Mouse (Mus musculus) G1E (cell line): ENCODE data around the gene Desi1.

ENCODE experiments used
- CTCF ChIP-seq: IDR thresholded peaks from 2 replicates; pipeline ENCODE4 v1.5.1; 2012; ENCODE audit warnings: low read depth, low read length, inconsistent platforms, mixed read lengths
- GATA1 ChIP-seq: IDR thresholded peaks from 2 replicates; pipeline ENCODE4 v1.6.1; 2012; ENCODE audit warnings: borderline replicate concordance, low read length, inconsistent platforms, mixed read lengths
- GATA2 ChIP-seq: IDR thresholded peaks from 2 replicates; pipeline ENCODE4 v1.6.1; 2012; ENCODE audit warnings: low read depth, low read length, inconsistent platforms, borderline replicate concordance
- POLR2AphosphoS5 ChIP-seq: IDR thresholded peaks from 2 replicates; pipeline ENCODE4 v1.6.1; 2012; ENCODE audit warnings: low read depth, low read length, inconsistent platforms; ENCODE audit not compliant: insufficient replicate concordance
- TAL1 ChIP-seq: conservative IDR thresholded peaks from 2 replicates; pipeline ENCODE4 v1.6.1; 2012; ENCODE audit warnings: low read depth, low read length, inconsistent platforms, mixed read lengths

DNA sequence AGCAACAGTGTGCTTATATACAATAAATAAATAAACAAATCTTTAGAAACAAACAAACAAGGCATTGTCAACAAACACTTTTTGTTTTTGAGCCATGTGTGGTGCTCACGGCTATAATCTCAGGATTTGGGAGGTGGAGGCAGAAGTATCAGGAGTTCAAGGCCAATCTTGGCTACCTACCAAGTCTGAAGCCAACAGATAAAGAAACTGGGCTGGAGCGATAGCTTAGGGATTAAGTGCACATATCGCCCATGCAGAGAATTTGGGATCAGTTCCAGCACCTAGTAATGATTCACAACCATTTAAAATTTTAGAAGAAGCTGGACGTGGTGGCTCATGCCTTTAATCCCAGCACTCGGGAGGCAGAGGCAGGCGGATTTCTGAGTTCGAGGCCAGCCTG is 39.8 kb upstream of the Desi1 start:
- TF ChIP-seq CTCF (no peak), TAL1 (no peak), GATA1 (no peak), GATA2 (no peak), POLR2AphosphoS5 (no peak)
